Mouse (Mus musculus): ENCODE measurements around the gene Sirt7. TPM values are rescaled to one million over a fixed set of nuclear protein-coding genes. Genes with fewer than 3 reads are reported as not detected.

The Sirt7 gene
- 37.2 and 39.0 TPM in 2 replicates for polyA plus RNA-seq (2014; fragmentation: Nextera tagmentation; extraction: Ambion mirVana)

DNA sequence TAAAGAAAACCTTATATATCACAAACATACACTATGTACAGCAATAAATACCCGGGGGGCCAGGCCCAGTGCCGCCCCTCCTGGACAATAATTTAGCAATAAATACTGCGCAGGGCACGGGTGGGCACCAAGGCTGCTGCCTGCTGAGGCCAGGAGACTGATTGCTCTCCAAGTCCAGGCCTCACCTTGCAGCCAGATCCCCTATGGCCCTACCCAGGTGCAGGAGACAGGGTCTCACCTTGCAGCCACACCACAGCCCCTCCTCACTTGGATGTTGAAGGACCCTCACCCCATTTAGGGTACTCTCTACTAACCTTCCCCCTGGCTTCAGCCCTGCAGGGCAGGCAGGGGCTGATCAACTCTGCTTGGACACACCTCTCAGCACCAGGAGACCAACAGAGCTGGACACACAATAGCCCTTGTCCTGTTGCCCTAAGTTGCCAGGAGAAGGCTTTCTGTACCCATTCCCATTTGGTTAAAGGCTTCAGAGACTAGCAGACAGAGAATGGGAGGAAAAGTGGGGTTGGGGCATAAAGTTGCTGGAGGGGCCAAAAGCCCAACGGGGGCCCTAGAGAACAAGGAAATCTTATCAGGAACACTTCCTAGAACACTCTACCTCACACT is at the start of gene Sirt7:
Gene Sirt7, minus strand, starts transcription at position 89 of the 624 bp plus-strand sequence.
- Histone ChIP-seq H3K9ac (ENCODE audit: low read length) (peak within 1 kb of the TSS; percentile 80), H3K9me3 (ENCODE audit: control insufficient read depth, low read length) (no peaks in the 10 kb centered on the region), H3K36me3 (ENCODE audit: control insufficient read depth, insufficient read depth, low read length) (peaks cover 15% of the 10 kb centered on the region), H3K4me3 (ENCODE audit: low read depth, low read length) (peak within 1 kb of the TSS; percentile 99), H3K4me1 (ENCODE audit: control insufficient read depth, insufficient read depth, low read length) (peaks cover 14% of the 10 kb centered on the region), H3K27me3 (ENCODE audit: control insufficient read depth, insufficient read depth, low read length) (no peaks in the 10 kb centered on the region), H3K27ac (ENCODE audit: low read depth, low read length) (peak within 1 kb of the TSS; percentile 83), H3K4me2 (ENCODE audit: low read depth) (peak within 1 kb of the TSS; percentile 98)
- no peak for ATAC-seq (ENCODE audit: insufficient read depth, low FRiP score, low TSS enrichment)
- 18% methylated on average over 5 of the region's 5 CpGs for WGBS
- DNase-seq (ENCODE audit: low spot score) = no peak

DNA sequence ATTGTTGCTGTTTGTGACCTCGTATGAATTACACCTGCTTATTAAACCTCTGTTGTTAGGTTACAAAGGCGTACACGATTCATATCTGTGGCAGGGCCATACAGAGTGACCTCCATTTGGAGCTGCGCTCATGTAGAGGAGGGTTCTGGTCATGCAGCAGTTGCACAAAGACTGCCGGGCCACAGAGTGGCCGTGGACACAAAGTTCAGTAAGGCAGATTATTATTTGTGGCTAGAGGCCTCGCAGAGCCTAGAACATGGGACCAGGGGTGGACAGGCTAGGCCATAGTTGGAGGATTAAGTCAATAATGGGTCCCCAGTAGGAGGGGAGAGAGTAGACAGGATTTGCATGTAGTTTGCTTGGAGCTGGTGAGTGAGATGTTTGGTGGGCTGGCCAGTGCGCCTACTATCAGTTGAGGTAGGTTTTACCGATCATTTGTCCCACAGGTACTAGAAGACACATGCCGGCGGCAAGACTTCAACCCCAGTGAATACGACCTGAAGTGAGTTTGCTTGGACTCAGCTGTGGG is 48.6 kb upstream of the Sirt7 start:
- ATAC-seq (ENCODE audit: insufficient read depth, low FRiP score, low TSS enrichment) (peak; percentile 26; the same call in 1 of the 2 replicates), DNase-seq (ENCODE audit: low spot score) (no peak)
- H3K36me3 ChIP-seq (ENCODE audit: control insufficient read depth, insufficient read depth, low read length) = peaks cover 3% of the 10 kb centered on the region; the same call in 1 of the 2 replicates
- peaks cover 4% of the 10 kb centered on the region; the same call in 1 of the 2 replicates for H3K4me1 ChIP-seq (ENCODE audit: control insufficient read depth, insufficient read depth, low read length)
- peak overlapping the region; percentile 75 for H3K4me3 ChIP-seq (ENCODE audit: low read depth, low read length)
- no peaks in the 10 kb centered on the region for H3K9me3 ChIP-seq (ENCODE audit: control insufficient read depth, low read length)
- 46% methylated on average over 12 of the region's 12 CpGs for WGBS
- H3K9ac ChIP-seq (ENCODE audit: low read length) = peak overlapping the region; percentile 84
- H3K27me3 ChIP-seq (ENCODE audit: control insufficient read depth, insufficient read depth, low read length) = no peaks in the 10 kb centered on the region
- H3K4me2 ChIP-seq (ENCODE audit: low read depth) = peak overlapping the region; percentile 94
- peak overlapping the region; percentile 67 for H3K27ac ChIP-seq (ENCODE audit: low read depth, low read length)

DNA sequence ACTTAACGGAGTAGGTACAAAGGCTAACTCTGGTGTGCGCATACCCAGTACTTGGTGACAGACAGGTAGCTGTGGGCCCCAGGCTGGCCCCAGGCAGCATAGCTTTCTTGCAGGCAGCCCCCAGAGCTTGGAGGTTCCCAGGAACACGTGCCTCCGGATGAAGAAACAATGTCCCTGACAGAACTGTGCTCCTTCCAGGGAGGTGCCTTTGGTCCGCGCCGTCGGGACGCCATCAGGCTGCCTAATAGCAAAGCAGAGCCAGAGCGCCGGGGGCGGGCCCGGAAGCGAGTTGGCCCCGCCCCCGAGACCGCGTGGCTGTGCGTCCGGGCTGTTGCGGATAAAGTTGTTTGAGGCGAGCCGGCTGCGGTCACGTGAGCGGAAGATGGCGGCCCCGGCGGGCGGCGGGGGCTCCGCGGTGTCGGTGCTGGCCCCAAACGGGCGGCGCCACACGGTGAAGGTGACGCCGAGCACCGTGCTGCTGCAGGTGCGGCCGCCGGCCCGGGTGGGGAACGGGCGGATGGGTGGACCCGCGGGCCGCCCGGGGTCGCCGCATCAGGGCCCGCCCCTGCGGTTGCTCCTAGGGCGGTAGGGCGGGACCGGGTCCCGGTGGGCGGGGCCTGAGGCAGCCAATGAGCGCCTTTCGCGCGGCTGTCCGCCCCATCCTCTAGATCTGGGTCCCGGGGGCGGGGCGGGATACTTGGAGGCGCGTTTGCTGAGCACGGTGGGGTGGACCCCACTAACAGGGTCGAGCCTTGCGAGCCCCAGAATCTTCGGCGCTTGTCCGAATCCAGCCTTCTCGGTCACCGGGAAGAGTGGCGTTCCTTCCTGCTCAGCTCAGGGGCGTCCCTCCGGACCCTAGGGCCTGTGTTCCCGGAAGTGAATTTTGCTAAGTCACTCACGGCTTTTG is 47.9 kb upstream of the Sirt7 start, which contains the start of gene Aspscr1:
Gene Aspscr1, plus strand, starts transcription at position 287 of the 907 bp plus-strand sequence.
- no peaks in the 10 kb centered on the region for H3K36me3 ChIP-seq (ENCODE audit: control insufficient read depth, insufficient read depth, low read length)
- H3K4me2 ChIP-seq (ENCODE audit: low read depth) = peak within 1 kb of the TSS; percentile 94
- peaks cover 4% of the 10 kb centered on the region; the same call in 1 of the 2 replicates for H3K4me1 ChIP-seq (ENCODE audit: control insufficient read depth, insufficient read depth, low read length)
- H3K9me3 ChIP-seq (ENCODE audit: control insufficient read depth, low read length) = no peaks in the 10 kb centered on the region
- peak; percentile 97 for DNase-seq (ENCODE audit: low spot score)
- whole genome bisulfite sequencing = 1% methylated on average over 72 of the region's 83 CpGs
- H3K27me3 ChIP-seq (ENCODE audit: control insufficient read depth, insufficient read depth, low read length) = no peaks in the 10 kb centered on the region
- peak within 1 kb of the TSS; percentile 84 for H3K9ac ChIP-seq (ENCODE audit: low read length)
- peak within 1 kb of the TSS; percentile 67 for H3K27ac ChIP-seq (ENCODE audit: low read depth, low read length)
- peak within 1 kb of the TSS; percentile 75 for H3K4me3 ChIP-seq (ENCODE audit: low read depth, low read length)
- ATAC-seq (ENCODE audit: insufficient read depth, low FRiP score, low TSS enrichment) = peak; percentile 96

DNA sequence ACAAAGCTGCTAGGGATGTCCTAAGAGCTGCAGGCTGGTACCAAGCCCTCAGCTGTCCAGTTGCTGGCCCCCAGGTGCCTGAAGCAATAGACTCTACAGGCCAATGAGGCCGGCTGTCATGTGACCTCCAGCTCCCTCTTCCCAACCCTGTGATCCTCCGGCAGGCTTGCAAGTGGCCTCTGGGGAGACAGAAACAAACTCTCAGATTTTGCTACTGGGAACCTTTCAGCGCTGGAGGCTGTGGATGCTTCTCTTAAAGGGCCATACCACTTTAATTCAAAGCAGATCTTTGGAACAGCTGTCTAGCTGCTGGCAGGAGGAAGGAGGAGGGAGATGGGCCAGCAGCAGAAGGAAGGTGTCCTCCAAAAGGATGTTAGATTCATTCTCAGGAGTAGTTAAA is 41.6 kb upstream of the Sirt7 start:
- H3K27me3 ChIP-seq (ENCODE audit: control insufficient read depth, insufficient read depth, low read length) = peaks cover 9% of the 10 kb centered on the region
- H3K9me3 ChIP-seq (ENCODE audit: control insufficient read depth, low read length) = no peaks in the 10 kb centered on the region
- no peak for ATAC-seq (ENCODE audit: insufficient read depth, low FRiP score, low TSS enrichment)
- no peaks in the 10 kb centered on the region for H3K36me3 ChIP-seq (ENCODE audit: control insufficient read depth, insufficient read depth, low read length)
- no peaks in the 10 kb centered on the region for H3K4me1 ChIP-seq (ENCODE audit: control insufficient read depth, insufficient read depth, low read length)
- 3% methylated on average over 3 of the region's 3 CpGs for WGBS
- H3K4me2 ChIP-seq (ENCODE audit: low read depth) = no peak overlapping the region
- H3K9ac ChIP-seq (ENCODE audit: low read length) = no peak overlapping the region
- no peak overlapping the region for H3K4me3 ChIP-seq (ENCODE audit: low read depth, low read length)
- H3K27ac ChIP-seq (ENCODE audit: low read depth, low read length) = no peak overlapping the region
- no peak for DNase-seq (ENCODE audit: low spot score)

DNA sequence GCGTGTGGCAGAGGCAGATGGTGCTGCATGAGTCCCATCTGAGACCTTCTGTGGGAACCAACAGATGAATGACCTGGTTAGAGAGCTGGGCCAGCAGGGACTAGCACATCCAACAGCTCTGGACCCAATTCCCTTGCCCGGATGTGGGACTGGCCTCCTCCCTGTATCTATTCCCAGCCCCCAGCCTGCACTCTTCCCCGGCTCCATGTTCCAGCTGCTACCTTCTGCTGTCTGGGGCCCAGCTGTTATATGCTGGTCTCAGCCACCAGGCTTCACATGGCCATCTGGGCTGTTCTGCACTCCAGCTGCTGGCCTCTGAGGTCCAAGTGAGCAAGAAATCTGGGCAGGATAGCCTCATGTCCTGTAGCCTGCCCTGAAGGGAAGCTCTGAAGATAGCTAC is 40.4 kb upstream of the Sirt7 start:
- Histone ChIP-seq H3K36me3 (ENCODE audit: control insufficient read depth, insufficient read depth, low read length) (no peaks in the 10 kb centered on the region), H3K4me2 (ENCODE audit: low read depth) (no peak overlapping the region), H3K9ac (ENCODE audit: low read length) (no peak overlapping the region), H3K27me3 (ENCODE audit: control insufficient read depth, insufficient read depth, low read length) (peaks cover 21% of the 10 kb centered on the region), H3K9me3 (ENCODE audit: control insufficient read depth, low read length) (no peaks in the 10 kb centered on the region), H3K4me3 (ENCODE audit: low read depth, low read length) (no peak overlapping the region), H3K4me1 (ENCODE audit: control insufficient read depth, insufficient read depth, low read length) (peaks cover 8% of the 10 kb centered on the region), H3K27ac (ENCODE audit: low read depth, low read length) (no peak overlapping the region)
- DNase-seq (ENCODE audit: low spot score) (no peak), ATAC-seq (ENCODE audit: insufficient read depth, low FRiP score, low TSS enrichment) (no peak)
- WGBS = 73% methylated on average over 3 of the region's 3 CpGs

DNA sequence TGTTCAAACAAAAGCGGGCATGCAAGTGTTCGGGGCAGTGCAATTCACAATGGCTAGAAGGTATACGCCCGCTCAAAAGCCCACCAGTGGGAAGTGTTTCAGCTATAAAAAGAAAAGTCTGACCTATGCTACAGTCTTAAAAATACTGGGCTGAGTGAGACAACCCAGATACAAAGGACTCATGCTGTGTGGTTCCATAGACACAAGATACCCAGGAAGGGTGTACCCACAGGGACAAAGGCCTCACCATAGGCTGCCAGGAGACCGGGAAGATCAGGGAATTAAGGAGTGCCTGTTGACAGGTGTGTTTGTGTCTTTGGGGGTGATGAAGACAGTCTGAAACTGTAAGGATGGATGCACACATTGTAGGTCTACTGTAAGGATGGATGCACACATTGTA is 38.7 kb upstream of the Sirt7 start:
- WGBS = 80% methylated on average over 5 of the region's 5 CpGs
- peaks cover 38% of the 10 kb centered on the region for H3K27me3 ChIP-seq (ENCODE audit: control insufficient read depth, insufficient read depth, low read length)

DNA sequence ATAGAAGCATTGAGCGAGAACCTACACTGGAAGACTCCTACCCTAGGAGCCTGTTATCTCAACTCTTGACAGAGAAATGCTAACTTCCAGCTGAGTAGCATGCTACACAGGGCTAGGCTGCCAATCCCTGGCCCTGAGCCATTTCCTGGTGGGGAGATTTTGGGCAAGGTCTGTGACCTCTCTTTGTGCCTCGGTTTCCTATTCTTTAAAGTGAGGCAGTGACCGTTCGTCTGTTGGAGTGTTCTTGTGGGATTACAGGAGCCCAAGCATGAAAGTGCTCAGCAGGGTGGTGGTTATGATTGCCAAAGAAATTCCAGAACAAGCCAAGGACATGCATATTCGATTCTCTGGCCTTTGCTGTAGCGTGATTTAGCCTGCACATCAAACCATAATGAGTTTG is 37.7 kb upstream of the Sirt7 start:
- no peak for DNase-seq (ENCODE audit: low spot score)
- Histone ChIP-seq H3K9ac (ENCODE audit: low read length) (no peak overlapping the region), H3K27me3 (ENCODE audit: control insufficient read depth, insufficient read depth, low read length) (peaks cover 43% of the 10 kb centered on the region), H3K27ac (ENCODE audit: low read depth, low read length) (no peak overlapping the region), H3K36me3 (ENCODE audit: control insufficient read depth, insufficient read depth, low read length) (no peaks in the 10 kb centered on the region), H3K4me2 (ENCODE audit: low read depth) (no peak overlapping the region), H3K4me1 (ENCODE audit: control insufficient read depth, insufficient read depth, low read length) (peaks cover 14% of the 10 kb centered on the region), H3K9me3 (ENCODE audit: control insufficient read depth, low read length) (no peaks in the 10 kb centered on the region), H3K4me3 (ENCODE audit: low read depth, low read length) (no peak overlapping the region)
- WGBS = 84% methylated on average over 6 of the region's 6 CpGs
- no peak for ATAC-seq (ENCODE audit: insufficient read depth, low FRiP score, low TSS enrichment)

More for the DNA sequence above, 38.7 kb upstream of the Sirt7 start:
- no peak overlapping the region for H3K4me2 ChIP-seq (ENCODE audit: low read depth)
- H3K4me1 ChIP-seq (ENCODE audit: control insufficient read depth, insufficient read depth, low read length) = peaks cover 14% of the 10 kb centered on the region
- no peaks in the 10 kb centered on the region for H3K9me3 ChIP-seq (ENCODE audit: control insufficient read depth, low read length)
- no peak overlapping the region for H3K27ac ChIP-seq (ENCODE audit: low read depth, low read length)
- no peak overlapping the region for H3K4me3 ChIP-seq (ENCODE audit: low read depth, low read length)
- no peaks in the 10 kb centered on the region for H3K36me3 ChIP-seq (ENCODE audit: control insufficient read depth, insufficient read depth, low read length)
- ATAC-seq (ENCODE audit: insufficient read depth, low FRiP score, low TSS enrichment) (no peak), DNase-seq (ENCODE audit: low spot score) (no peak)
- H3K9ac ChIP-seq (ENCODE audit: low read length) = no peak overlapping the region

DNA sequence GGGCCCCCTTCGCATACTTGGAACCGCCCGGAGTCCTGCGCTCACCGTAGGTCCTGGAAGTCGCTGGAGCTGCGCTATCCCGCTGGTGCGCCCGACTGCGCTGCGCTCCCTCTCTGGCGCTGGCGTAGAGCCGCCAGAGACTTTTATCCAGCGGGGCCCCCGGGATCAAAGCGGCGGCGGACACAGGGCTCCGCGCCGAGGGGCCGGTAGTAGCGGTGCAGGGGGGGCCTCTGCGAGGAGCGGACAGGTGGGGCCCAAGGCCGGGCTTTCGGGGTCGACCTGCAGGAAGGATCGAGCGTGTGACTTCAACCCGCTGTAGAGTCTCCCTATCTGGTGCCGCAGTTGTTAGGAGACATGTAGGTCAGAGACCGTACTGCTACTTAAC is 36.0 kb upstream of the Sirt7 start, which contains the start of gene Notum:
Gene Notum, minus strand, starts transcription at position 100 of the 385 bp plus-strand sequence.
- Histone ChIP-seq H3K4me1 (ENCODE audit: control insufficient read depth, insufficient read depth, low read length) (peaks cover 14% of the 10 kb centered on the region), H3K9ac (ENCODE audit: low read length) (peak within 1 kb of the TSS; percentile 48), H3K4me2 (ENCODE audit: low read depth) (peak within 1 kb of the TSS; percentile 59), H3K36me3 (ENCODE audit: control insufficient read depth, insufficient read depth, low read length) (no peaks in the 10 kb centered on the region), H3K27ac (ENCODE audit: low read depth, low read length) (no peak within 1 kb of the TSS), H3K27me3 (ENCODE audit: control insufficient read depth, insufficient read depth, low read length) (peaks cover 43% of the 10 kb centered on the region), H3K4me3 (ENCODE audit: low read depth, low read length) (peak within 1 kb of the TSS; percentile 41), H3K9me3 (ENCODE audit: control insufficient read depth, low read length) (no peaks in the 10 kb centered on the region)
- ATAC-seq (ENCODE audit: insufficient read depth, low FRiP score, low TSS enrichment) (no peak), DNase-seq (ENCODE audit: low spot score) (no peak)
- under 1% methylated on average over 35 of the region's 35 CpGs for WGBS
